13 mouse cellular contexts compared by ENCODE assay signal in genomic region chr1:134846295-134846988, GRCm38 (mm10).
A peak's percentile ranks its signal among the peaks of the same experiment; 100 is the strongest.
DNase-seq lines count a peak whose midpoint lies in the region; ATAC-seq lines count a peak whose summit lies in the region.
"Had no signal": no experiment of that assay in that cellular context is flagged by ENCODE, and none has a peak within 500 bp of the region (broad histone marks: within the 10 kb centered on the region; RNA-seq: fewer than 3 reads in every experiment).

No protein-coding gene starts in this region.

- no peak overlapping the region for H3K4me3 ChIP-seq in midbrain, embryonic 13.5 days (replicated peaks)
- H3K4me3 ChIP-seq in midbrain, embryonic 10.5 days: no peak overlapping the region
- no peak overlapping the region for H3K4me3 ChIP-seq in heart, embryonic 11.5 days (ENCODE audit: low read depth, low read length)
- H3K4me3 ChIP-seq in neural tube, embryonic 15.5 days (replicated peaks): no peak overlapping the region
- H3K4me3 ChIP-seq: limb, embryonic 13.5 days had no signal

- H3K27me3 ChIP-seq in midbrain, embryonic 13.5 days: no peaks in the 10 kb centered on the region
- no peaks in the 10 kb centered on the region for H3K27me3 ChIP-seq in midbrain, embryonic 10.5 days (ENCODE audit: low read depth, poor library complexity, severe bottlenecking)
- H3K27me3 ChIP-seq in heart, embryonic 11.5 days (ENCODE audit: control insufficient read depth, insufficient read depth, low read length): no peaks in the 10 kb centered on the region
- H3K27me3 ChIP-seq in neural tube, embryonic 15.5 days (replicated peaks): no peaks in the 10 kb centered on the region
- H3K27me3 ChIP-seq: limb, embryonic 13.5 days; Patski had no signal

- WGBS in midbrain, embryonic 13.5 days: 82% methylated on average over 10 of the region's 10 CpGs
- WGBS in midbrain, embryonic 10.5 days: 83% methylated on average over 10 of the region's 10 CpGs
- 69% methylated on average over 10 of the region's 10 CpGs for WGBS in heart, embryonic 11.5 days (ENCODE audit: insufficient replicate concordance)
- WGBS in neural tube, embryonic 15.5 days: 64% methylated on average over 10 of the region's 10 CpGs

- H3K36me3 ChIP-seq in midbrain, embryonic 13.5 days: peaks cover 5% of the 10 kb centered on the region
- peaks cover 3% of the 10 kb centered on the region; the same call in 1 of the 2 replicates for H3K36me3 ChIP-seq in midbrain, embryonic 10.5 days
- H3K36me3 ChIP-seq in heart, embryonic 11.5 days (ENCODE audit: control insufficient read depth, insufficient read depth, low read length): 0 out of 2 replicates have a peak, but pooled peaks cover 2% of the 10 kb centered on the region
- peaks cover 14% of the 10 kb centered on the region; the same call in 1 of the 2 replicates for H3K36me3 ChIP-seq in neural tube, embryonic 15.5 days

- no peak overlapping the region for H3K27ac ChIP-seq in midbrain, embryonic 13.5 days
- H3K27ac ChIP-seq in midbrain, embryonic 10.5 days (replicated peaks): no peak overlapping the region
- peak overlapping the region; percentile 65 for H3K27ac ChIP-seq in heart, embryonic 11.5 days (ENCODE audit: low read depth, low read length)
- H3K27ac ChIP-seq in neural tube, embryonic 15.5 days (replicated peaks): peak overlapping the region; percentile 68
- H3K27ac ChIP-seq: limb, embryonic 13.5 days; macrophage had no signal

- no peak overlapping the region for H3K9ac ChIP-seq in midbrain, embryonic 13.5 days (replicated peaks)
- no peak overlapping the region for H3K9ac ChIP-seq in heart, embryonic 11.5 days (ENCODE audit: low read depth, low read length)
- 0 out of 2 replicates have a peak overlapping the region, but pooled peaks have one; percentile 5 for H3K9ac ChIP-seq in neural tube, embryonic 15.5 days (replicated peaks)
- H3K9ac ChIP-seq: limb, embryonic 13.5 days had no signal

- no peaks in the 10 kb centered on the region for H3K9me3 ChIP-seq in midbrain, embryonic 13.5 days
- H3K9me3 ChIP-seq in midbrain, embryonic 10.5 days (replicated peaks): no peaks in the 10 kb centered on the region
- H3K9me3 ChIP-seq in heart, embryonic 11.5 days (replicated peaks; ENCODE audit: control insufficient read depth, low read length): no peaks in the 10 kb centered on the region
- H3K9me3 ChIP-seq in neural tube, embryonic 15.5 days (replicated peaks): no peaks in the 10 kb centered on the region
- H3K9me3 ChIP-seq: limb, embryonic 13.5 days had no signal

- 0 out of 2 replicates have a peak, but pooled peaks have one; percentile 20 for ATAC-seq in midbrain, embryonic 13.5 days
- ATAC-seq in heart, embryonic 11.5 days (replicated peaks; ENCODE audit: insufficient number of reproducible peaks, low FRiP score, low TSS enrichment): no peak
- ATAC-seq in neural tube, embryonic 15.5 days (ENCODE audit: low FRiP score): peak; percentile 59; the same call in 1 of the 2 replicates
- ATAC-seq in activated CD4-positive, CD25-positive, alpha-beta regulatory T cell, adult 4 months: no peak
- ATAC-seq: forebrain, embryonic 16.5 days; Patski had no signal

- peak; percentile 58 for DNase-seq in adrenal gland, postnatal 10 days
- DNase-seq in adrenal gland, postnatal 4 days (ENCODE audit: low spot score in 2 of 2): no peak
- no peak for DNase-seq in midbrain, embryonic 10.5 days (ENCODE audit: low spot score)
- DNase-seq in urinary bladder, postnatal 36 days (ENCODE audit: low spot score in 2 of 2): no peak
- DNase-seq: kidney, adult 18-20 months had no signal

- H3K4me1 ChIP-seq in midbrain, embryonic 13.5 days (replicated peaks): 0 out of 2 replicates have a peak, but pooled peaks cover 3% of the 10 kb centered on the region
- H3K4me1 ChIP-seq in midbrain, embryonic 10.5 days: 0 out of 2 replicates have a peak, but pooled peaks cover 1% of the 10 kb centered on the region
- peaks cover 20% of the 10 kb centered on the region for H3K4me1 ChIP-seq in heart, embryonic 11.5 days (ENCODE audit: control insufficient read depth, insufficient read depth, low read length)
- peaks cover 19% of the 10 kb centered on the region for H3K4me1 ChIP-seq in neural tube, embryonic 15.5 days

- no peak overlapping the region for H3K4me2 ChIP-seq in midbrain, embryonic 13.5 days (replicated peaks)
- H3K4me2 ChIP-seq in heart, embryonic 11.5 days: no peak overlapping the region
- peak overlapping the region; percentile 7; the same call in 1 of the 2 replicates for H3K4me2 ChIP-seq in neural tube, embryonic 15.5 days
- H3K4me2 ChIP-seq: limb, embryonic 13.5 days had no signal

Comparison
In these comparisons a context has a peak if more than half of its experiments do, and no peak if none do; other contexts are left out.
1. ATAC-seq: peak in midbrain, embryonic 13.5 days (single experiment) and neural tube, embryonic 15.5 days (single experiment); none in heart, embryonic 11.5 days (single experiment) and activated CD4-positive, CD25-positive, alpha-beta regulatory T cell, adult 4 months (single experiment).
2. H3K27ac ChIP-seq: peak in heart, embryonic 11.5 days (single experiment) and neural tube, embryonic 15.5 days (single experiment); none in midbrain, embryonic 13.5 days (single experiment) and midbrain, embryonic 10.5 days (single experiment).